Mouse (Mus musculus) right cerebral cortex, postnatal 10 days (tissue): ENCODE measurements around the gene Lef1.

Source experiments
- DNase-seq, 2 experiments: peaks; one replicate each; pipeline ENCODE4 v3.0.0; 2021; ENCODE audit warnings: low spot score in 2 of 2

Gene Lef1

GRCm38 (mm10) chr3:131139345-131140090, 29.2 kb downstream of the Lef1 start:
- DNase-seq = peak in 1 of 2 experiments; percentile 31

- no peak for DNase-seq
Measured at GRCm38 (mm10) chr3:131140091-131140462, 29.8 kb downstream of the Lef1 start.

GRCm38 (mm10) chr3:131141546-131141945, 31.3 kb downstream of the Lef1 start:
- DNase-seq = no peak

GRCm38 (mm10) chr3:131144250-131144649, 34.0 kb downstream of the Lef1 start:
- no peak for DNase-seq

DNA sequence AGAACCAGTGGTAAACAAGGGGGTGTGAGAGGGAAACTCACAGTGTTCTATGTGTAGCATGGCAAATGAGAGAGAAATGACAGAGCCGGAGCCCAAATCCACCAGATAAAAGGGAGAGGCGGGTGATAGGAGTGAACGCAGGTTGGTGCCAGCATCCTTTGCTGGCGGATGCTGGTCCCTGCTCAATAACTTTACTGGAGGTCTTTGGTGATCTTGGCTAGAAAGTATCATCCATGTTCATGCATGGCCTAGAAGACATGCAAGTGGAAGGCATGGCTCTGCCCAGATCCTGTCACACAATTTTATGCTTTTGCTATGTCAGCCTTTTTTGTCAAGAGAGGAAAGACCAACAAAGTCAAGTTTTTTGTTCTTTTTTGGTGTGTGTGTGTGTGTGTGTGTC, 42.6 kb downstream of the Lef1 start:
- DNase-seq = no peak

- no peak for DNase-seq
Measured at GRCm38 (mm10) chr3:131153896-131154295, 43.6 kb downstream of the Lef1 start.

GRCm38 (mm10) chr3:131154576-131154975, 44.3 kb downstream of the Lef1 start:
- no peak for DNase-seq

- DNase-seq = no peak
Measured at GRCm38 (mm10) chr3:131155066-131155465, 44.8 kb downstream of the Lef1 start.

DNA sequence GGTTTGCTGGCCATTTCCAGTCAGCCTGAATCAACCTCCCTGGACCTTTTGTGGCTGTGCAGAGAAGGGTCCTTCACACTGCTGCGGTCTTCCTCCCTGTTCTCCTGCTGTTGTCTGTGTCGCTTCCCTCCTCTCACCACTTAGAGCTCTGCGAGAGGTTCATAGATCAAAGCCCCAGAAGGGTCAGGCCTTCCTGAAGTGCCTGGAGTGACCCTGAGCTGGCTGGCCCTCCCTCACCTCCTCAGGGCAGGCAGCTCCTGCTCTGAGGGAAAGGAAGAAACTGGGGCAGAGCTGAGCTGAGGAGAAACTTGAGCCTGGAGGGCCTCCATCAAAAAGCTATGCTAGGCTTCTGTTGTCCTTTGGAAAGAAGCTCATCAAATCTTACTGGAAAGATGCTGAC, 45.4 kb downstream of the Lef1 start:
- DNase-seq = no peak

GRCm38 (mm10) chr3:131156377-131156776, 46.1 kb downstream of the Lef1 start:
- DNase-seq = no peak

- DNase-seq = no peak
Measured at GRCm38 (mm10) chr3:131157471-131157870, 47.2 kb downstream of the Lef1 start.

GRCm38 (mm10) chr3:131159204-131159760, 49.0 kb downstream of the Lef1 start:
- DNase-seq = no peak

DNA sequence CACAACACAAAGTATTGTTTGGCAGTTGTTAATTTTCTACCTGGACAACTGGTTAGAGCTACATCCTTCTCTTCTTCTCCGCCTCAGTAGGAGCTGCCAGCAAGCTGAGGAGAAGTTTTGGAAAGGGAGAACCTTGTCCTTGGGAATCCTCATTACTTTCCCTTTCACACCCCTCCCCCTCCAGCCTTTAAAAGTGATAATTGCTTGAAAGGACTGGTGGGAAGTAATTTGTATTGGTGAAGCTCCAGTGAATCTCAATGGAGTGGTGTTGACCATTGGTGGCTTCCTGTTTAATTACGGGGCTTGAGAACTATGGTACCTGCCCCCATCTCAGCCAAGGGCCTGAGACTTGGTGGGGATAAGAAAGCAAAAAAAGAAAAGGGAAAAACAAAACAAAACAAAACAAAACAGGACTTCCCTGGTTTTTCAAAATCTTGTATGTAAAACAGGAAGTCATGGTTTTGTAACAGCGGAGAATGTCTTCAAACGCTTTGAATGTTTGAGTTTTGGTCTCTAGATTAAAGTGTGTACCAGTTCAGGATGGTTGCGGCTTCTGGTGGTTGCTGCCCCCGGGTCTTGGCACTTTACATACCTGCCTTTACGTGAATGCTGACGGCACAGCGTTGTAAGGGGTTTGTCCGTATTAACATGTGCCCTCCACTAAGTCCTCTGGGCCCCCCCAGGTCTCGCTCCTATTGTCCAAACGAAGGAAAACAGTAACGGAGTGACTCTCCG, 49.8 kb downstream of the Lef1 start:
- no peak for DNase-seq

GRCm38 (mm10) chr3:131160921-131161320, 50.6 kb downstream of the Lef1 start:
- no peak for DNase-seq

DNA sequence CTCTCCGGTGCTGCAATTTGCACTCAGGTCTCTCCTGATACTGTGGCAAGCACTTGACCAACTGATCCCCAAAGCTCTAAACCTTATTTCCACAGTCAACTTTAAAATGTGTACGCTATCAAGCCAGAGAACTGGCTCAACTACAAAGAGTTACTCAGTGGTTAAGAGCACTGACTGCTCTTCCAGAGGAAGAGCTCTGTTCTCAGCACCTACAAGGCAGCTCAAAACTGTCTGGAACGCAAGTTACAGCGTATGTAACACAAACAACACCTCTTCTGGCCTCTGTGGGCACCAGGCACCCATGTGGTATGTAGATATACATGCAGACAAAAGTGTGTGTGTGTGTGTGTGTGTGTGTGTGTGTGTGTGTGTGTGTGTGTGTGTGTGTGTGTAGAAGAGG, 57.5 kb downstream of the Lef1 start:
- DNase-seq = no peak

DNA sequence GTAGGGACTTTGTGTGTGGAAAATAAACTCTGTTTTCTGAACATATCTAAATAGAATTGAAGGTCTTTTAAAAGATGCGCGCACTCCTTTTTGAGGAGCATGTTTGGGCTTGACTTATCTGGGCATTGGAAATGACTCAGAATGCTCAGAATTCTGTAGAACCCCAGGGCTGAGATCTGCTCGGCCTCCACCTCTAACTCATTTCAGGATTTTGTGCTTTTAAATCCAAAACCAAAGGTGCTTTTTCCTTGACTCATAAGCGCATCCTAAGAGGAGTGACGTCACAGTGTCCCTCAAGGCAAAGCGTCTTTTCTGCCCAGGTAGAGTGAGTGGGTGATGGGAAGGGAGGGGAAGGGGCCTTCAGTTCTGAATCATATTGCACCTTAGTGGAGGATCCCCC, 58.9 kb downstream of the Lef1 start:
- no peak for DNase-seq

DNA sequence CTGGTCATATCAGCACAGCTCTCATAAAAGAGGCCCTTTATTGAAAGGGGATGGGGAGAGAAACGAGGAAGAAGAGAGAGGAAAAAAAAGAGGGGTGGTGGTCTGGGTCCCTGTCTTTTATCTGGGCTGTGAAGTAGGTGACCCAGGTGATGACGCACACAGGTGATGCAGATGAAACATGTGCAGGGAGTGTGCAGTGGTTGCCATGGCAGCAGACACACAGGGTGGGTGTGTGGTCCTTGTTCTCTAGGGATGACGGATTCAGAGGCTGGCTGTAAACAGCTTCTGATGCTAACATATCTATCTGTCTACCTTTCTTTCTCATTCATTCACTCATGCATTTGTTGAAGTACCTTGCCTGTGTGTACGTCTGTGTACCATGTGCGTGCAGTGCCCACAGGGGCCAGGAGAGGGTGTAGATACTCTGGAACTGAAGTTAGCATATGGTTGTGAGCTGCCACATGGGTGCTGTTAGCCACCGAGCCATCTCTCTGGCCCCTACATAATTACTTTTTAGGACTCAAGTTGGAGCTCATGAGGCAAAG, 59.9 kb downstream of the Lef1 start:
- no peak for DNase-seq

- no peak for DNase-seq
Measured at GRCm38 (mm10) chr3:131171292-131171960, 61.2 kb downstream of the Lef1 start.

DNA sequence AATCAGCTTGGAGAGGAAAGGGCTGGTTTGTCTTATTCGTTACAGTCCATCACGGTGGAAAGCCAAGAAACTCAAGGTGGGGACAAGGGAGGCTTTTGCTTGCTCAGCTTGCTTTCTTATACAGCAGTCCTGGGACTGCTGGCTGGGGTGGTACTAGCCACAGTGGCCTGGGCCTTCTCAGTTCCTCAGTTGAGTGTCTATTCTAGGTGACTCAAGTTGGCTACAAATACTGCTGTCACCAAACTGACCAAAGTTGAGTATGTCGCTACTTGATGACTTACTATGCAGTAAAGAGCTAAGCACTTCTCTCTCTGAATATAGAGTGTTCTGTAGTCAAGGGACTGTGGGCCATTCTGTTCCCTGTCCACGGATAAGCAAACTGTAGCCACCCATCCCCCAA, 62.0 kb downstream of the Lef1 start:
- no peak for DNase-seq

- DNase-seq = no peak
Measured at GRCm38 (mm10) chr3:131181006-131181405, 70.7 kb downstream of the Lef1 start.

- no peak for DNase-seq
Measured at GRCm38 (mm10) chr3:131182158-131182557, 71.9 kb downstream of the Lef1 start.

- DNase-seq = no peak
Measured at GRCm38 (mm10) chr3:131186193-131186592, 75.9 kb downstream of the Lef1 start.
